Mouse (Mus musculus): ENCODE results near the gene Paqr9.

- TF ChIP-seq POLR2A (IDR thresholded peaks at IDR 0.05; ENCODE audit: low read depth, low read length) (no peak), CTCF (IDR thresholded peaks at IDR 0.05; ENCODE audit: extremely low read depth, insufficient read depth, insufficient read length, insufficient replicate concordance) (no peak)
Measured at GRCm38 (mm10) chr9:95525376-95525775, 34.1 kb upstream of the Paqr9 start.
